Mouse (Mus musculus) intestine, embryonic 14.5 days (tissue): Measurements from ENCODE around the gene Lmntd1. TPM values are rescaled to one million over a fixed set of nuclear protein-coding genes. Genes with fewer than 3 reads are reported as not detected.

ENCODE experiments used
- ATAC-seq: fragments of 200-750 bp; cut with Nextera tagmentation; replicated peaks from 2 replicates; pipeline ENCODE4 v1.8.0; 2017; ENCODE audit warnings: low read depth, moderate number of reproducible peaks, moderate TSS enrichment, moderate library complexity; ENCODE audit not compliant: low FRiP score, low TSS enrichment
- DNase-seq: peaks from one replicate; pipeline ENCODE4 v3.0.0-alpha.2; 2018; ENCODE audit warnings: low spot score
- H3K27ac ChIP-seq: fragments of 300-500 bp; sonication (generic); 2 replicates; pipeline ENCODE4 v1.5.1; 2014; ENCODE audit warnings: low read depth, mild to moderate bottlenecking, control low read depth
- H3K27me3 ChIP-seq: fragments of 300-500 bp; sonication (generic); replicated peaks from 2 replicates; pipeline ENCODE4 v1.6.1; 2014; ENCODE audit warnings: low read length, control low read depth; ENCODE audit not compliant: control insufficient read depth, insufficient read depth
- H3K36me3 ChIP-seq: fragments of 300-500 bp; sonication (generic); 2 replicates; pipeline ENCODE4 v1.6.1; 2014; ENCODE audit warnings: low read length, control low read depth; ENCODE audit not compliant: control insufficient read depth, insufficient read depth
- H3K4me1 ChIP-seq: fragments of 300-500 bp; sonication (generic); replicated peaks from 2 replicates; pipeline ENCODE4 v1.6.1; 2014; ENCODE audit warnings: low read length, control low read depth, mixed read lengths; ENCODE audit not compliant: control insufficient read depth, insufficient read depth
- H3K4me2 ChIP-seq: fragments of 300-500 bp; sonication (generic); 2 replicates; pipeline ENCODE4 v1.6.1; 2014; ENCODE audit warnings: low read length
- H3K4me3 ChIP-seq: fragments of 300-500 bp; sonication (generic); 2 replicates; pipeline ENCODE4 v1.5.1; 2014; ENCODE audit warnings: low read depth, low read length, control low read depth, mixed read lengths
- H3K9ac ChIP-seq: fragments of 300-500 bp; sonication (generic); 2 replicates; pipeline ENCODE4 v1.6.1; 2014; ENCODE audit warnings: mild to moderate bottlenecking, low read length
- H3K9me3 ChIP-seq: fragments of 300-500 bp; sonication (generic); 2 replicates; pipeline ENCODE4 v1.6.1; 2016; ENCODE audit warnings: low read length, control low read depth; ENCODE audit not compliant: control insufficient read depth
- WGBS: fragments of 180-500 bp; shearing (Covaris S2); extraction: QIAGEN DNeasy Blood & Tissue Kit; methylation state at CpG from one replicate; pipeline ENCODE4 v1.1.7; 2014; 5-methylcytosine and 5-hydroxymethylcytosine counted together
- polyA plus RNA-seq: library from polyadenylated mRNA; unstranded; fragments of >200 nt; fragmentation: Nextera tagmentation; extraction: Ambion mirVana; gene quantifications from 2 replicates; pipeline ENCODE4 v1.2.1, GENCODE M21; 2014

The Lmntd1 gene
- polyA plus RNA-seq, 1 experiment from 2014 or later = 0.27 TPM

- no peak overlapping the region for H3K27ac ChIP-seq
- no peak overlapping the region for H3K4me3 ChIP-seq
- H3K27me3 ChIP-seq = no peaks in the 10 kb centered on the region
- DNase-seq (no peak), ATAC-seq (no peak)
- no peak overlapping the region for H3K4me2 ChIP-seq
- no peaks in the 10 kb centered on the region; the same call in 1 of the 2 replicates for H3K4me1 ChIP-seq
- H3K9ac ChIP-seq = no peak overlapping the region
- no peaks in the 10 kb centered on the region for H3K36me3 ChIP-seq
- 69% methylated on average over 10 of the region's 10 CpGs for WGBS
- no peaks in the 10 kb centered on the region for H3K9me3 ChIP-seq
These were observed 32.6 kb downstream of the Lmntd1 start for GRCm38 (mm10) chr6:145581366-145582170.

- H3K9me3 ChIP-seq = no peaks in the 10 kb centered on the region
- ATAC-seq (no peak), DNase-seq (no peak)
- no peak overlapping the region for H3K4me2 ChIP-seq
- H3K27me3 ChIP-seq = no peaks in the 10 kb centered on the region
- no peak overlapping the region for H3K9ac ChIP-seq
- H3K4me3 ChIP-seq = no peak overlapping the region
- no peak overlapping the region for H3K27ac ChIP-seq
- H3K4me1 ChIP-seq = no peaks in the 10 kb centered on the region; the same call in 1 of the 2 replicates
- no peaks in the 10 kb centered on the region for H3K36me3 ChIP-seq
- WGBS = 80% methylated on average over 3 of the region's 3 CpGs
These were observed 34.4 kb downstream of the Lmntd1 start for GRCm38 (mm10) chr6:145579761-145580160.

GRCm38 (mm10) chr6:145578457-145579185, 35.5 kb downstream of the Lmntd1 start:
- ATAC-seq (no peak), DNase-seq (no peak)
- H3K4me1 ChIP-seq = no peaks in the 10 kb centered on the region; the same call in 1 of the 2 replicates
- no peaks in the 10 kb centered on the region for H3K9me3 ChIP-seq
- no peak overlapping the region for H3K9ac ChIP-seq
- no peak overlapping the region for H3K27ac ChIP-seq
- 48% methylated on average over 10 of the region's 10 CpGs for WGBS
- no peak overlapping the region for H3K4me2 ChIP-seq
- no peak overlapping the region for H3K4me3 ChIP-seq
- no peaks in the 10 kb centered on the region for H3K27me3 ChIP-seq
- no peaks in the 10 kb centered on the region for H3K36me3 ChIP-seq

- no peak overlapping the region for H3K9ac ChIP-seq
- DNase-seq (no peak), ATAC-seq (no peak)
- H3K9me3 ChIP-seq = no peaks in the 10 kb centered on the region
- no peak overlapping the region for H3K4me2 ChIP-seq
- H3K27me3 ChIP-seq = no peaks in the 10 kb centered on the region
- H3K4me3 ChIP-seq = no peak overlapping the region
- 94% methylated on average over 4 of the region's 4 CpGs for WGBS
- H3K4me1 ChIP-seq = no peaks in the 10 kb centered on the region; the same call in 1 of the 2 replicates
- no peak overlapping the region for H3K27ac ChIP-seq
- no peaks in the 10 kb centered on the region for H3K36me3 ChIP-seq
These were observed 37.4 kb downstream of the Lmntd1 start for GRCm38 (mm10) chr6:145576762-145577161.

- no peaks in the 10 kb centered on the region for H3K27me3 ChIP-seq
- no peak for ATAC-seq
- no peak overlapping the region for H3K27ac ChIP-seq
- H3K4me1 ChIP-seq = no peaks in the 10 kb centered on the region; the same call in 1 of the 2 replicates
- H3K4me3 ChIP-seq = no peak overlapping the region
- no peak overlapping the region for H3K9ac ChIP-seq
- WGBS = 84% methylated on average over 6 of the region's 6 CpGs
- H3K4me2 ChIP-seq = no peak overlapping the region
- no peak for DNase-seq
- H3K9me3 ChIP-seq = no peaks in the 10 kb centered on the region
- no peaks in the 10 kb centered on the region for H3K36me3 ChIP-seq
These were observed 40.7 kb downstream of the Lmntd1 start for GRCm38 (mm10) chr6:145573250-145574013.

GRCm38 (mm10) chr6:145568701-145569100, 45.4 kb downstream of the Lmntd1 start:
- DNase-seq (no peak), ATAC-seq (no peak)
- no peak overlapping the region for H3K27ac ChIP-seq
- no peaks in the 10 kb centered on the region for H3K36me3 ChIP-seq
- no peaks in the 10 kb centered on the region for H3K9me3 ChIP-seq
- H3K9ac ChIP-seq = no peak overlapping the region
- 87% methylated on average over 3 of the region's 3 CpGs for WGBS
- H3K4me3 ChIP-seq = no peak overlapping the region
- no peak overlapping the region for H3K4me2 ChIP-seq
- H3K27me3 ChIP-seq = no peaks in the 10 kb centered on the region
- no peaks in the 10 kb centered on the region for H3K4me1 ChIP-seq

GRCm38 (mm10) chr6:145567832-145568231, 46.3 kb downstream of the Lmntd1 start:
- 86% methylated on average over 3 of the region's 3 CpGs for WGBS
- Histone ChIP-seq H3K9ac (no peak overlapping the region), H3K27me3 (no peaks in the 10 kb centered on the region), H3K36me3 (no peaks in the 10 kb centered on the region), H3K4me3 (no peak overlapping the region), H3K27ac (no peak overlapping the region), H3K4me1 (no peaks in the 10 kb centered on the region), H3K9me3 (no peaks in the 10 kb centered on the region), H3K4me2 (no peak overlapping the region)
- ATAC-seq (no peak), DNase-seq (no peak)

- WGBS = 69% methylated on average over 8 of the region's 8 CpGs
- no peaks in the 10 kb centered on the region for H3K27me3 ChIP-seq
These were observed 46.8 kb downstream of the Lmntd1 start for GRCm38 (mm10) chr6:145567296-145567695.

More at GRCm38 (mm10) chr6:145567296-145567695, 46.8 kb downstream of the Lmntd1 start:
- H3K4me2 ChIP-seq = no peak overlapping the region
- H3K9ac ChIP-seq = no peak overlapping the region
- no peak for ATAC-seq
- no peaks in the 10 kb centered on the region for H3K36me3 ChIP-seq
- DNase-seq = no peak
- no peaks in the 10 kb centered on the region for H3K9me3 ChIP-seq
- no peaks in the 10 kb centered on the region for H3K4me1 ChIP-seq
- H3K27ac ChIP-seq = no peak overlapping the region
- H3K4me3 ChIP-seq = no peak overlapping the region
